Mouse (Mus musculus): ENCODE results near the gene Hint1. TPM values are rescaled to one million over a fixed set of nuclear protein-coding genes. Genes with fewer than 3 reads are reported as not detected.

The Hint1 gene
- polyA plus RNA-seq (2014; fragmentation: Nextera tagmentation; extraction: Ambion mirVana): 690 and 743 TPM in 2 replicates

DNA sequence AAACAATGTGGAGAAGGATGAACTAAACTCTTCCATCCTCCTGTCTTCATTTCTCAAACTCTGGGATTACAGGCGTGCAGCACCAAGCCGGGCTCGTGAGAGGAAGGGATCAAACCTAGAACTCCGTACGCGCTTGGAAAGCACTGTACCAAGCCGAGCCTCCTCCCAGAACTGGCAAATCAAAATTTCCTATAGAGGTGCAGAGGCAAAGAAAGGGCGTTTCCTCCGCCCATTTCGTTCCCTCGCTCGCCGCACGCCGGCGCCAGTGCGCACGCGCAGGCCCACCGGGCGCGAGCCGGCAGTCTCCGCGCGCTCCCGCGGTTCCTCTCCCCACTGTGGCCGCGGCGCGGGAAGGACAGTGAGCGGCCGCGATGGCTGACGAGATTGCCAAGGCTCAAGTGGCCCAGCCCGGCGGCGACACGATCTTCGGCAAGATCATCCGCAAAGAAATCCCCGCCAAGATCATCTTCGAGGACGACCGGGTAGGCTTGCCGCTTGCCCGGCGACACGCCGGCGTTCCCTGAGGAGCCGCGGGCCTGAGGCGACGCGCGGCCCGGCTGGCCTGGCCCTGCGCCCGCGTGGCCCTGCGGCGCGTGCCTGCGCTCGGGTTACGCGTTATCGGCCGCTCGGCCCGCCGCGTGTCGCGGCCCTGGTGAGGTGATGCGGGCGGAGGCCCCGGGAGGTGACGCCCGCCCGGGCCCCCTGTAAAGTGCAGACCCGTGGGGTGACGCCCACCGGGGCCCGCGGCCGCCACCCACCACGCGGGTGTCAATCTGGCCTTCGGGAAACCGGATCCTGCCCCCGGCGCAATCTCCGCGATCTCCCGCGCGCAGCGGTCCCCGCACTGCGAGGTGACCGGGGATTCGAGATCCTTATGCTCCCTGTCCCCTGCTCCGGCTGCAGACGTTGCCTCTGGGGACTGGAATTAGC, at the start of gene Hint1:
Gene Hint1, plus strand, starts transcription at position 265 of the 930 bp plus-strand sequence.
- under 1% methylated on average over 107 of the region's 107 CpGs for whole genome bisulfite sequencing
- peak within 1 kb of the TSS; percentile 96 for H3K4me3 ChIP-seq (ENCODE audit: low read depth, low read length)
- DNase-seq (peak; percentile 96), ATAC-seq (ENCODE audit: insufficient read depth) (peak; percentile 86)
- no peaks in the 10 kb centered on the region for H3K9me3 ChIP-seq (ENCODE audit: low read depth, low read length)
- no peaks in the 10 kb centered on the region for H3K27me3 ChIP-seq (ENCODE audit: insufficient read depth, low read length)
- peak within 1 kb of the TSS; percentile 63 for H3K4me2 ChIP-seq
- H3K36me3 ChIP-seq (ENCODE audit: insufficient read depth): peaks cover 23% of the 10 kb centered on the region
- peak within 1 kb of the TSS; percentile 98 for H3K9ac ChIP-seq
- 0 out of 2 replicates have a peak, but pooled peaks cover 7% of the 10 kb centered on the region for H3K4me1 ChIP-seq (ENCODE audit: insufficient read depth)
- H3K27ac ChIP-seq (ENCODE audit: low read depth): peak within 1 kb of the TSS; percentile 94
- 0 out of 2 replicates have a peak, but pooled peaks have one; percentile 22 for TF ChIP-seq CTCF (IDR thresholded peaks at IDR 0.05; ENCODE audit: low read depth)

DNA sequence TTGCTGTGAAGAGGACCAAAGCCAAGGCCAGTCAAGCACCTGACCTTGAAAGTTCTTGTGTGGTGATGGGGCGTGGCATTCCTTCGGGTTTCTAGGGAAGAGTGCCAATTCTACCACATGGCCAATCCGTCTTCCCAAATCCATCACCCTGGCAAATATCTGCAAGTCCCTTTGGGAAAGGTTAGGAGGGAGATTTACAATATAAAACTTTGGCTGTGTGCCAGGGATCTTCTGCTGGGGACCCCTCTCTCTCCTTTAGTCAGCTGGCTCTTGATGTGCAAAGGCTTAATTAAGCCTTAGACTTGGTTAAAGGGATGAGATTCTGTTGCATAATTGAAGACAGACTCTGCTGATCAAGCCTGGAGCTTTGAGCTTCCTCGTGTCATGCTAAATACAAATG, 48.7 kb upstream of the Hint1 start:
- TF ChIP-seq CTCF (IDR thresholded peaks at IDR 0.05; ENCODE audit: low read depth): no peak
- Histone ChIP-seq H3K36me3 (ENCODE audit: insufficient read depth) (no peaks in the 10 kb centered on the region), H3K27me3 (ENCODE audit: insufficient read depth, low read length) (no peaks in the 10 kb centered on the region), H3K4me1 (ENCODE audit: insufficient read depth) (no peaks in the 10 kb centered on the region), H3K4me2 (no peak overlapping the region), H3K9ac (no peak overlapping the region), H3K27ac (ENCODE audit: low read depth) (no peak overlapping the region), H3K9me3 (ENCODE audit: low read depth, low read length) (no peaks in the 10 kb centered on the region), H3K4me3 (ENCODE audit: low read depth, low read length) (no peak overlapping the region)
- DNase-seq (peak; percentile 10), ATAC-seq (ENCODE audit: insufficient read depth) (no peak)
- WGBS: 44% methylated on average over 4 of the region's 4 CpGs

- Histone ChIP-seq H3K9me3 (ENCODE audit: low read depth, low read length) (0 out of 2 replicates have a peak, but pooled peaks cover 3% of the 10 kb centered on the region), H3K4me2 (no peak overlapping the region), H3K27ac (ENCODE audit: low read depth) (no peak overlapping the region), H3K36me3 (ENCODE audit: insufficient read depth) (no peaks in the 10 kb centered on the region), H3K4me3 (ENCODE audit: low read depth, low read length) (no peak overlapping the region), H3K9ac (no peak overlapping the region), H3K27me3 (ENCODE audit: insufficient read depth, low read length) (no peaks in the 10 kb centered on the region), H3K4me1 (ENCODE audit: insufficient read depth) (no peaks in the 10 kb centered on the region)
- no peak for ATAC-seq (ENCODE audit: insufficient read depth)
- WGBS: 60% methylated on average over 7 of the region's 7 CpGs
- no peak for TF ChIP-seq CTCF (IDR thresholded peaks at IDR 0.05; ENCODE audit: low read depth)
- DNase-seq: no peak
Observed at GRCm38 (mm10) chr11:54819489-54819888, 46.7 kb upstream of the Hint1 start.

DNA sequence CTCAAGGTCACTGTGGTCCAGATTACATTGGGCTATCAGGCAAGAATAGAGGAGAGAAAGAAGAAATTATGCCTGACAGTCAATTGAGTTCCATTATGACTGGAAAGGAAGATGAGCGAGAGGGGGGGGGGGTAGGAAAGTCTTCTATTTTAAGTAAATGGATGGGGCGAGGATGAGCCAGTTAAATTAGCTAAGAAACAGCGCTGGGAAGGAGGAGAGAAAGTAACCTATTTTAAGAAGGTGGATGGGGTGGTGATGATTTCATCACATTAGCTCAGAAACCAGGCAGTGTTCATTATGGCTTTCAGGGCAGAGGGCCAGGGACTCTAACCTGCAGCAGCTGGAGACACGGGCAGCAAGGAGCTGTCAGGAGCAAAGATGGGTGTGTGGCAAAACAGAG, 42.7 kb upstream of the Hint1 start:
- Histone ChIP-seq H3K9me3 (ENCODE audit: low read depth, low read length) (0 out of 2 replicates have a peak, but pooled peaks cover 7% of the 10 kb centered on the region), H3K4me1 (ENCODE audit: insufficient read depth) (no peaks in the 10 kb centered on the region), H3K36me3 (ENCODE audit: insufficient read depth) (no peaks in the 10 kb centered on the region), H3K4me3 (ENCODE audit: low read depth, low read length) (no peak overlapping the region), H3K9ac (no peak overlapping the region), H3K27me3 (ENCODE audit: insufficient read depth, low read length) (no peaks in the 10 kb centered on the region), H3K4me2 (no peak overlapping the region), H3K27ac (ENCODE audit: low read depth) (no peak overlapping the region)
- ATAC-seq (ENCODE audit: insufficient read depth): no peak
- WGBS: 78% methylated on average over 4 of the region's 4 CpGs
- DNase-seq: no peak
- no peak for TF ChIP-seq CTCF (IDR thresholded peaks at IDR 0.05; ENCODE audit: low read depth)

DNA sequence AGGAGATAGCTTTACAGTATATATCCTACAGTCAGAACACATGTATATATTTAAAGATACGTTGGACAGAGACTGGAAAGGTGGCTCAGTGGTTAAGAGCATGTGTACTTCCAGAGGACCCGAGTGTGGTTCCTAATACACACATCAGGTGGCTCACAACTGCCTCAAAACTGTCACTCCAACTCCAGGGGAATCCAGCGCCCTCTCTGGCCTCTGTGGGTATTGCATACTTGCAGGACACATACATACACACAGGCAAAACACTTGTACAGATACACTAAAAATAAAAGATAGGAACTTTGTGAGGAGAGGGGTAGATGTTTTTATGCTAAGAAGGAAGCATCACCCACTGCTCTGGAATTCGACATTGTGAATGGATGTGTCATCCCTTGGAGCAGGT, 40.4 kb upstream of the Hint1 start:
- WGBS: 80% methylated on average over 4 of the region's 4 CpGs

DNA sequence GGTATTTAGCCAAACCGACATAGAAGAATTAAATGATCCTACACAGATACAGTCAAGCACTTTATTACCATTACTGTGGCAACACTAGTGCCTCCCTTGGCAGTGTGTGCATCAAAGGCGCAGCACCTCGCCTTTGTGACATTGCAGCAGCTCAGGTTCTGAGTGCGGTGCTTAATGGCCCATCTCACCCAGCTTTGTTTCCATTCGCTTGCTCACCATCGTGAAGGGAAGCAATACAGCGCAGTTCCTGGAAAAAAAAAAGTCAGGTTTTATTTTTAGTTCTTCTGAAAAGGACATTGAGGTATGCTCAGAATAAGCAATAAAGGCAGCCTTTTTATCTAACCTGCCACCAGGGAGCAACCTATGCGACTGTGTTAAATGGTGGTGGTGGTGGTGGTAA, 39.4 kb upstream of the Hint1 start:
- no peak for DNase-seq
- no peaks in the 10 kb centered on the region for H3K4me1 ChIP-seq (ENCODE audit: insufficient read depth)
- ATAC-seq (ENCODE audit: insufficient read depth): no peak
- no peak for TF ChIP-seq CTCF (IDR thresholded peaks at IDR 0.05; ENCODE audit: low read depth)
- H3K9me3 ChIP-seq (ENCODE audit: low read depth, low read length): 0 out of 2 replicates have a peak, but pooled peaks cover 7% of the 10 kb centered on the region
- H3K27me3 ChIP-seq (ENCODE audit: insufficient read depth, low read length): no peaks in the 10 kb centered on the region
- H3K9ac ChIP-seq: no peak overlapping the region
- H3K4me3 ChIP-seq (ENCODE audit: low read depth, low read length): no peak overlapping the region
- WGBS: 91% methylated on average over 8 of the region's 8 CpGs
- H3K4me2 ChIP-seq: no peak overlapping the region
- H3K27ac ChIP-seq (ENCODE audit: low read depth): no peak overlapping the region
- no peaks in the 10 kb centered on the region for H3K36me3 ChIP-seq (ENCODE audit: insufficient read depth)

More for the DNA sequence above, 40.4 kb upstream of the Hint1 start:
- Histone ChIP-seq H3K4me2 (no peak overlapping the region), H3K9ac (no peak overlapping the region), H3K36me3 (ENCODE audit: insufficient read depth) (no peaks in the 10 kb centered on the region), H3K4me1 (ENCODE audit: insufficient read depth) (no peaks in the 10 kb centered on the region), H3K9me3 (ENCODE audit: low read depth, low read length) (0 out of 2 replicates have a peak, but pooled peaks cover 7% of the 10 kb centered on the region), H3K27me3 (ENCODE audit: insufficient read depth, low read length) (no peaks in the 10 kb centered on the region), H3K27ac (ENCODE audit: low read depth) (no peak overlapping the region), H3K4me3 (ENCODE audit: low read depth, low read length) (no peak overlapping the region)
- no peak for ATAC-seq (ENCODE audit: insufficient read depth)
- TF ChIP-seq CTCF (IDR thresholded peaks at IDR 0.05; ENCODE audit: low read depth): no peak
- no peak for DNase-seq

GRCm38 (mm10) chr11:54833833-54834232, 32.4 kb upstream of the Hint1 start:
- no peak overlapping the region for H3K4me2 ChIP-seq
- H3K27me3 ChIP-seq (ENCODE audit: insufficient read depth, low read length): no peaks in the 10 kb centered on the region
- H3K4me3 ChIP-seq (ENCODE audit: low read depth, low read length): no peak overlapping the region
- no peak overlapping the region for H3K9ac ChIP-seq
- no peaks in the 10 kb centered on the region for H3K9me3 ChIP-seq (ENCODE audit: low read depth, low read length)
- H3K36me3 ChIP-seq (ENCODE audit: insufficient read depth): no peaks in the 10 kb centered on the region
- no peaks in the 10 kb centered on the region for H3K4me1 ChIP-seq (ENCODE audit: insufficient read depth)
- DNase-seq (no peak), ATAC-seq (ENCODE audit: insufficient read depth) (no peak)
- WGBS: 86% methylated on average over 4 of the region's 4 CpGs
- no peak overlapping the region for H3K27ac ChIP-seq (ENCODE audit: low read depth)
- no peak for TF ChIP-seq CTCF (IDR thresholded peaks at IDR 0.05; ENCODE audit: low read depth)

All from lung, embryonic 14.5 days (tissue).